ENCODE assay signal across 16 mouse cellular contexts in genomic region chr12:111503571-111503970, GRCm38 (mm10). TPM values are rescaled to one million over a fixed set of nuclear protein-coding genes. Genes with fewer than 3 reads are reported as not detected.
"Had no signal": no experiment of that assay in that cellular context is flagged by ENCODE, and none has a peak within 500 bp of the region (broad histone marks: within the 10 kb centered on the region; RNA-seq: fewer than 3 reads in every experiment).

No protein-coding gene starts in this region.

- H3K4me2 ChIP-seq: limb, embryonic 13.5 days; liver, embryonic 12.5 days; liver, embryonic 15.5 days; lung, embryonic 15.5 days; neural tube, embryonic 12.5 days had no signal

- H3K36me3 ChIP-seq: kidney, embryonic 15.5 days; limb, embryonic 13.5 days; liver, embryonic 12.5 days; liver, embryonic 15.5 days; lung, embryonic 15.5 days; neural tube, embryonic 12.5 days had no signal

- DNase-seq: kidney, postnatal 4 days; left cerebral cortex, postnatal 4 days; liver; lung, adult 18-20 months; retina, postnatal 1 day; thymus, adult 18-20 months; thymus, postnatal 36 days had no signal

- H3K9ac ChIP-seq: kidney, embryonic 15.5 days; limb, embryonic 13.5 days; liver, embryonic 12.5 days; liver, embryonic 15.5 days; lung, embryonic 15.5 days; neural tube, embryonic 12.5 days had no signal

- H3K27me3 ChIP-seq: limb, embryonic 13.5 days; lung, embryonic 15.5 days had no signal

- H3K27ac ChIP-seq: kidney, embryonic 15.5 days; limb, embryonic 13.5 days; liver, embryonic 12.5 days; liver, embryonic 15.5 days; lung, embryonic 15.5 days; macrophage; neural tube, embryonic 12.5 days had no signal

- ATAC-seq: intestine, postnatal 0 days; liver, embryonic 12.5 days; midbrain, embryonic 16.5 days had no signal

- H3K4me3 ChIP-seq: kidney, embryonic 15.5 days; limb, embryonic 13.5 days; liver, embryonic 12.5 days; liver, embryonic 15.5 days; lung, embryonic 15.5 days; neural tube, embryonic 12.5 days had no signal

- H3K9me3 ChIP-seq: kidney, embryonic 15.5 days; limb, embryonic 13.5 days; liver, embryonic 12.5 days; liver, embryonic 15.5 days; lung, embryonic 15.5 days had no signal

RNA-seq across cellular contexts. Expression of gene Gm266, which starts 17.9 kb away (rescaled TPM):
- polyA plus RNA-seq: macrophage had no signal
